Mouse (Mus musculus): Measurements from ENCODE around the gene Bricd5. TPM values are rescaled to one million over a fixed set of nuclear protein-coding genes. Genes with fewer than 3 reads are reported as not detected.
A peak's percentile ranks its signal among the peaks of the same experiment; 100 is the strongest.

Gene Bricd5
- total and polyA plus RNA-seq, 2 experiments, result 0.67 TPM; not detected in 1

- Histone ChIP-seq H3K9ac (ENCODE audit: low read depth, low read length) (no peak overlapping the region), H3K4me3 (ENCODE audit: insufficient read depth, low read depth, low read length) (no peak overlapping the region), H3K27me3 (ENCODE audit: control insufficient read depth, insufficient read depth, low read length) (no peaks in the 10 kb centered on the region), H3K79me2 (ENCODE audit: control insufficient read depth, insufficient read depth, low read length) (peaks cover 7% of the 10 kb centered on the region), H3K4me1 (ENCODE audit: control insufficient read depth, insufficient read depth, low read length) (peaks cover 8% of the 10 kb centered on the region), H3K36me3 (ENCODE audit: control insufficient read depth, insufficient read depth, low read length) (no peaks in the 10 kb centered on the region; the same call in 1 of the 2 replicates), H3K27ac (replicated peaks; ENCODE audit: insufficient read depth, low read depth, low read length) (no peak overlapping the region)
- WGBS, result 65% methylated on average over 4 of the region's 4 CpGs
- TF ChIP-seq POLR2A (IDR thresholded peaks at IDR 0.05; ENCODE audit: extremely low read depth, insufficient read depth, low read length) (no peak), CTCF (IDR thresholded peaks at IDR 0.05; ENCODE audit: low read depth, low read length) (no peak)
- peak; percentile 69 for DNase-seq (ENCODE audit: extremely low read depth, low read depth, low spot score)
Observed at GRCm38 (mm10) chr17:24472512-24472911, 1.2 kb upstream of the Bricd5 start.

DNA sequence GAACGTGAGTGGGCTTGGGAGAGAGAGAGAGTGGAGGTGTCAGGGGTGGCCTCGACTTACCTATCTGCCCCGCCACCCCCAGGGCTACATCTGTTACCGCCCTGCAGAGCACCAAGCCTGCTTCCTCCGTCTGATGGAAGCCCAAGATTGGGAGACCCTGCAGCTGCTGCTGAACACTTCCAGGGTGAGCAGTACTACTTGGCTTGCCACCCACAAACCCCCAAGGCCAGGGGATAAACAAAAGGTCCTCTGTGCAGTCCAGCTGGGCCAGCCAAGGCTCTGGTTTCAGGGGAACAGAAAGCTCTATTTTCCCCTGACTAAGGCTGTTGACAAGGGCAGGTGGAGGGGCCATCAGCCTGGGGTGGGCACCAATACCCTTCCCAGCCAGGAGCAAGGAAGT, 873 bp downstream of the Bricd5 start:
- H3K4me1 ChIP-seq (ENCODE audit: control insufficient read depth, insufficient read depth, low read length), result peaks cover 14% of the 10 kb centered on the region

DNA sequence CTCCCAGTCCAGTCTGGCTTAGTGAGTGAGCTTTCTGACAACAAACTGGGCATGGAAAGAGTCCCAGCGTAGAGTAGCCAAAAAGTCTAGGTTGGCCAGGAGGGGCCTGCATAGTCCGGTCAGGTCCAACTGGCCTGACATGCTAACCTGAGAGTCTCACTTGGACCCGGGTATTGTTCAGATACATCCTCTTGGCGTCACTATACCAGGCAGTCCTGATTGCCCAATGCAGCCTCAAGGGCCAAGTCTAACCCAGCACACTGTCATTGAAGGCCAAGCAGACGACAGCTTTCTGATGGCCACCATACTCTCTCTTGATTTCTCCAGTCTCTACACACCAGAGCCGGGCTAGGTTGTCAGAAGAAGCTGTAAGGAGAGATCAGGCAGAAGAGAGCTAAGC, 1.9 kb downstream of the Bricd5 start:
- Histone ChIP-seq H3K27me3 (ENCODE audit: control insufficient read depth, insufficient read depth, low read length) (no peaks in the 10 kb centered on the region), H3K4me1 (ENCODE audit: control insufficient read depth, insufficient read depth, low read length) (peaks cover 14% of the 10 kb centered on the region), H3K36me3 (ENCODE audit: control insufficient read depth, insufficient read depth, low read length) (no peaks in the 10 kb centered on the region; the same call in 1 of the 2 replicates), H3K27ac (replicated peaks; ENCODE audit: insufficient read depth, low read depth, low read length) (no peak overlapping the region), H3K9ac (ENCODE audit: low read depth, low read length) (no peak overlapping the region), H3K4me3 (ENCODE audit: insufficient read depth, low read depth, low read length) (no peak overlapping the region), H3K79me2 (ENCODE audit: control insufficient read depth, insufficient read depth, low read length) (peaks cover 7% of the 10 kb centered on the region)
- no peak for TF ChIP-seq POLR2A (IDR thresholded peaks at IDR 0.05; ENCODE audit: extremely low read depth, insufficient read depth, low read length)
- no peak for TF ChIP-seq CTCF (IDR thresholded peaks at IDR 0.05; ENCODE audit: low read depth, low read length)
- peak; percentile 49 for DNase-seq (ENCODE audit: extremely low read depth, low read depth, low spot score)
- 67% methylated on average over 6 of the region's 6 CpGs for WGBS

More for the DNA sequence above, 873 bp downstream of the Bricd5 start:
- Histone ChIP-seq H3K79me2 (ENCODE audit: control insufficient read depth, insufficient read depth, low read length) (peaks cover 7% of the 10 kb centered on the region), H3K36me3 (ENCODE audit: control insufficient read depth, insufficient read depth, low read length) (no peaks in the 10 kb centered on the region; the same call in 1 of the 2 replicates), H3K27ac (replicated peaks; ENCODE audit: insufficient read depth, low read depth, low read length) (no peak overlapping the region), H3K27me3 (ENCODE audit: control insufficient read depth, insufficient read depth, low read length) (no peaks in the 10 kb centered on the region), H3K4me3 (ENCODE audit: insufficient read depth, low read depth, low read length) (no peak overlapping the region), H3K9ac (ENCODE audit: low read depth, low read length) (no peak overlapping the region)
- TF ChIP-seq CTCF (IDR thresholded peaks at IDR 0.05; ENCODE audit: low read depth, low read length) (no peak), POLR2A (IDR thresholded peaks at IDR 0.05; ENCODE audit: extremely low read depth, insufficient read depth, low read length) (no peak)
- WGBS, result 95% methylated on average over 5 of the region's 5 CpGs
- no peak for DNase-seq (ENCODE audit: extremely low read depth, low read depth, low spot score)

DNA sequence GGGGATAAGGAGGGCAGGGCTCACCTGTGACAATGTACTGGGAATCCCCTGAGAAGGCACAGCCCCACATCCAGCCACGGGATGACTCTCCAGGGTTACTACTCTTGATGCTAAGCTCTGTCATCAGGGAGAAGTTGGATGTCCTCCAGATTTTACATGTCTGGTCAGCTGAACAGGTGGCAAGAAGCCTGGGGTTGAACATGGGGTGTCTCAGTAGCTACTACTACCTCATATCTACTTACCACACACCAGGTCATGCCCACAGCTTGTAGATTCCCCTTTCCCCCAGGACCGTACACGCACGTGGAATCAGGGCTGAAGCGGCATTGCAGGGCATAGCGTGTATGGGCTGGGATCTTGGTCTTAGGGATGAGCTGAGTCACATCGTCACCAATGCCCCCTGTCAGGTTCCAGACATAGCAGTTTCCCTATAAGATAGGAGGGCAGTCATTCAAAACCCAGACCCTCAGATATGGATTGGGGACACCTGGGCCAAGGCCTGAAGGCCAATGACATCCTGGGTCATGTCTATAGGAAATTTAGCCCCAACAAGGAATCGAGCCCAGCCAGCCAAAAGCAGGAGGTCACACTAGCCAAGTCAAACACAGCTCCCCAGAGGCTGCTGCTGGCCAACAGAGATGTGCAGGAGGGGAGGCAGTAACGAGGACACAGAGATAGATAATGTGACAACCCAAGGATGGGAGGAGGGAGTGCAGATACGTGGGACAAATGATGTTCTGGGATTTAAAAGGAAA, 2.5 kb downstream of the Bricd5 start:
- Histone ChIP-seq H3K4me1 (ENCODE audit: control insufficient read depth, insufficient read depth, low read length) (peaks cover 12% of the 10 kb centered on the region), H3K79me2 (ENCODE audit: control insufficient read depth, insufficient read depth, low read length) (peaks cover under 1% of the 10 kb centered on the region; the same call in 1 of the 2 replicates), H3K4me3 (ENCODE audit: insufficient read depth, low read depth, low read length) (no peak overlapping the region), H3K27ac (replicated peaks; ENCODE audit: insufficient read depth, low read depth, low read length) (no peak overlapping the region), H3K27me3 (ENCODE audit: control insufficient read depth, insufficient read depth, low read length) (no peaks in the 10 kb centered on the region), H3K36me3 (ENCODE audit: control insufficient read depth, insufficient read depth, low read length) (no peaks in the 10 kb centered on the region; the same call in 1 of the 2 replicates), H3K9ac (ENCODE audit: low read depth, low read length) (no peak overlapping the region)
- no peak for DNase-seq (ENCODE audit: extremely low read depth, low read depth, low spot score)
- no peak for TF ChIP-seq POLR2A (IDR thresholded peaks at IDR 0.05; ENCODE audit: extremely low read depth, insufficient read depth, low read length)
- TF ChIP-seq CTCF (IDR thresholded peaks at IDR 0.05; ENCODE audit: low read depth, low read length), result no peak
- 81% methylated on average over 10 of the region's 10 CpGs for WGBS

GRCm38 (mm10) chr17:24477053-24477984, 3.6 kb downstream of the Bricd5 start:
- peaks cover 6% of the 10 kb centered on the region; the same call in 1 of the 2 replicates for H3K4me1 ChIP-seq (ENCODE audit: control insufficient read depth, insufficient read depth, low read length)
- H3K79me2 ChIP-seq (ENCODE audit: control insufficient read depth, insufficient read depth, low read length), result no peaks in the 10 kb centered on the region
- no peak overlapping the region for H3K4me3 ChIP-seq (ENCODE audit: insufficient read depth, low read depth, low read length)
- DNase-seq (ENCODE audit: extremely low read depth, low read depth, low spot score), result no peak
- H3K36me3 ChIP-seq (ENCODE audit: control insufficient read depth, insufficient read depth, low read length), result no peaks in the 10 kb centered on the region; the same call in 1 of the 2 replicates
- WGBS, result 93% methylated on average over 20 of the region's 20 CpGs
- no peak overlapping the region for H3K9ac ChIP-seq (ENCODE audit: low read depth, low read length)
- H3K27me3 ChIP-seq (ENCODE audit: control insufficient read depth, insufficient read depth, low read length), result no peaks in the 10 kb centered on the region
- TF ChIP-seq POLR2A (IDR thresholded peaks at IDR 0.05; ENCODE audit: extremely low read depth, insufficient read depth, low read length) (no peak), CTCF (IDR thresholded peaks at IDR 0.05; ENCODE audit: low read depth, low read length) (no peak)
- H3K27ac ChIP-seq (replicated peaks; ENCODE audit: insufficient read depth, low read depth, low read length), result no peak overlapping the region
